25 mouse cellular contexts compared by ENCODE assay signal in genomic region chr9:13433501-13434090, GRCm38 (mm10). TPM values are rescaled to one million over a fixed set of nuclear protein-coding genes. Genes with fewer than 3 reads are reported as not detected.
"Had no signal": no experiment of that assay in that cellular context is flagged by ENCODE, and none has a peak within 500 bp of the region (broad histone marks: within the 10 kb centered on the region; RNA-seq: fewer than 3 reads in every experiment).

No protein-coding gene starts in this region.

- H3K27ac ChIP-seq: layer of hippocampus, adult 2 months; limb, embryonic 10.5 days; liver, embryonic 15.5 days; macrophage; midbrain, embryonic 12.5 days; neural tube, embryonic 15.5 days had no signal

- H3K4me3 ChIP-seq: layer of hippocampus, adult 2 months; limb, embryonic 10.5 days; liver, embryonic 15.5 days; megakaryocyte, embryonic 14.5 days; midbrain, embryonic 12.5 days; myocyte; neural tube, embryonic 15.5 days had no signal

- DNase-seq: kidney, postnatal 10 days; kidney, postnatal 4 days; lung, adult 2 months; lung, postnatal 10 days; right cerebral cortex, adult 18-20 months; right cerebral cortex, postnatal 25 days had no signal

- H3K36me3 ChIP-seq: liver, embryonic 15.5 days; midbrain, embryonic 12.5 days; neural tube, embryonic 15.5 days had no signal

- H3K9me3 ChIP-seq: limb, embryonic 10.5 days; liver, embryonic 15.5 days; neural tube, embryonic 15.5 days had no signal

- H3K27me3 ChIP-seq: liver, embryonic 15.5 days; megakaryocyte, embryonic 14.5 days; midbrain, embryonic 12.5 days; neural tube, embryonic 15.5 days had no signal

- H3K9ac ChIP-seq: liver, embryonic 15.5 days; midbrain, embryonic 12.5 days; neural tube, embryonic 15.5 days had no signal

- H3K4me1 ChIP-seq: limb, embryonic 10.5 days; liver, embryonic 15.5 days had no signal

- H3K4me2 ChIP-seq: liver, embryonic 11.5 days; liver, embryonic 15.5 days; midbrain, embryonic 12.5 days; neural tube, embryonic 15.5 days had no signal

RNA-seq across cellular contexts. Expression of gene Gm17571, which starts 13.0 kb away (rescaled TPM):
- total RNA-seq: layer of hippocampus, adult 2 months; layer of hippocampus, postnatal 10 days; left cerebral cortex, adult 18-20 months; left cerebral cortex, postnatal 14 days; midbrain, postnatal 0 days had no signal
- polyA plus RNA-seq: kidney, embryonic 14.5 days; limb, embryonic 10.5 days; limb, embryonic 14.5 days; liver, embryonic 11.5 days; liver, embryonic 15.5 days; lung, adult 2 months; macrophage; midbrain, embryonic 12.5 days; midbrain, postnatal 0 days; myocyte; neural tube, embryonic 11.5 days; neural tube, embryonic 15.5 days; small intestine, adult 2 months; stomach, embryonic 16.5 days; urinary bladder, adult 2 months had no signal
